Mouse (Mus musculus) heart, postnatal 25 days (tissue): ENCODE results near the gene Ldlrad3. TPM values are rescaled to one million over a fixed set of nuclear protein-coding genes. Genes with fewer than 3 reads are reported as not detected.

Experiments used
- DNase-seq: peaks from one replicate; pipeline ENCODE4 v3.0.0; 2022; ENCODE audit warnings: low spot score
- intact Hi-C: fragments of 180-260 bp; cut with DNase I; formaldehyde crosslinking; loops from one replicate; pipeline ENCODE4 v1.15.1; 2025
- total RNA-seq, 2 experiments: library from RNA; stranded (reverse); gene quantifications; 2 replicates each; pipeline ENCODE4 v1.2.3; 2021

Ldlrad3 gene
- total RNA-seq, 2 experiments from 2014 or later: 3.8 to 4.5 TPM

- intact Hi-C loops: no loop called here
- no peak for DNase-seq
Observed at GRCm38 (mm10) chr2:102021371-102022084, 164.7 kb downstream of the Ldlrad3 start.

- intact Hi-C loops: no loop called here
- no peak for DNase-seq
Observed at GRCm38 (mm10) chr2:102020546-102020945, 165.6 kb downstream of the Ldlrad3 start.

- no peak for DNase-seq
- intact Hi-C loops: no loop called here
Observed at GRCm38 (mm10) chr2:102014538-102015113, 171.6 kb downstream of the Ldlrad3 start.

- intact Hi-C loops: no loop called here
- no peak for DNase-seq
Observed at GRCm38 (mm10) chr2:102011311-102011975, 174.7 kb downstream of the Ldlrad3 start.

GRCm38 (mm10) chr2:102009766-102010265, 176.4 kb downstream of the Ldlrad3 start:
- DNase-seq: no peak
- intact Hi-C loops: no loop called here

GRCm38 (mm10) chr2:102006143-102006542, 180.0 kb downstream of the Ldlrad3 start:
- intact Hi-C loops: no loop called here
- no peak for DNase-seq

GRCm38 (mm10) chr2:102005377-102006007, 180.7 kb downstream of the Ldlrad3 start:
- intact Hi-C loops: no loop called here
- no peak for DNase-seq

GRCm38 (mm10) chr2:102003776-102004264, 182.4 kb downstream of the Ldlrad3 start:
- DNase-seq: no peak

GRCm38 (mm10) chr2:102002974-102003775, 183.0 kb downstream of the Ldlrad3 start:
- intact Hi-C loops: no loop called here
- no peak for DNase-seq

More at GRCm38 (mm10) chr2:102003776-102004264, 182.4 kb downstream of the Ldlrad3 start:
- intact Hi-C loops: no loop called here

GRCm38 (mm10) chr2:102002408-102002973, 183.7 kb downstream of the Ldlrad3 start:
- intact Hi-C loops: no loop called here
- DNase-seq: no peak

GRCm38 (mm10) chr2:102001661-102002060, 184.5 kb downstream of the Ldlrad3 start:
- intact Hi-C loops: no loop called here
- no peak for DNase-seq

- no peak for DNase-seq
- intact Hi-C loops: no loop called here
Observed at GRCm38 (mm10) chr2:101998911-101999572, 187.1 kb downstream of the Ldlrad3 start.

GRCm38 (mm10) chr2:101997013-101997412, 189.2 kb downstream of the Ldlrad3 start:
- intact Hi-C loops: no loop called here

GRCm38 (mm10) chr2:101992574-101993310, 193.4 kb downstream of the Ldlrad3 start:
- DNase-seq: no peak
- intact Hi-C loops: no loop called here

More at GRCm38 (mm10) chr2:101997013-101997412, 189.2 kb downstream of the Ldlrad3 start:
- no peak for DNase-seq

- intact Hi-C loops: no loop called here
- DNase-seq: no peak
Observed at GRCm38 (mm10) chr2:101991726-101992125, 194.5 kb downstream of the Ldlrad3 start.

GRCm38 (mm10) chr2:101986344-101987087, 199.7 kb downstream of the Ldlrad3 start:
- DNase-seq: no peak
- intact Hi-C loops: no loop called here

- no peak for DNase-seq
- intact Hi-C loops: no loop called here
Observed at GRCm38 (mm10) chr2:101983853-101984543, 202.2 kb downstream of the Ldlrad3 start.
